Mouse (Mus musculus): Measurements from ENCODE around the gene Myo16.

- no peak for TF ChIP-seq POLR2A (IDR thresholded peaks at IDR 0.05; ENCODE audit: low read depth, low read length)
- TF ChIP-seq CTCF (IDR thresholded peaks at IDR 0.05; ENCODE audit: extremely low read depth, insufficient read length, insufficient replicate concordance, low read depth, low read length), result no peak
These were observed 294.8 kb downstream of the Myo16 start for GRCm38 (mm10) chr8:10448545-10448944.

Data from small intestine, adult 2 months (tissue).